ENCODE assay signal across 8 mouse cellular contexts in the genomic region with DNA sequence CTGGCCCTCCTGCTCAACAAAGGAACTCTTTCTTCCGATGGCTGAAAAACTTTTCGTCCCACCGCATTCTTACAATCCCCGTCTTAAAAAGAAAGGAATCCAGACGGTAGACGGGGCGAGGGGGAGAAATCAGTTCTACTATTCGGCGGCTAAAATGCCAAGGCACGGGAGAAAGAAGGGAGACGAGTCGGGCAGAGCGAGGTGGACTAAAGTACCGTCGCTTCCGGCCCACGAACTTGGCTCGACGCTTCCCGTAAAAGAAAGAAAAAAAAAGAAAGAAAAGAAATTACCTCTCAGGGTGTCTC. TPM values are rescaled to one million over a fixed set of nuclear protein-coding genes. Genes with fewer than 3 reads are reported as not detected.
DNase-seq lines count a peak whose midpoint lies in the region; ATAC-seq and TF ChIP-seq lines count a peak whose summit lies in the region.

No protein-coding gene starts in this region.

- H3K9ac ChIP-seq in forebrain, embryonic 14.5 days (ENCODE audit: low read length) = peak overlapping the region; percentile 98
- H3K9ac ChIP-seq in liver, embryonic 16.5 days (ENCODE audit: low read depth, low read length) = peak overlapping the region; percentile 93

- peak overlapping the region; percentile 80 for H3K4me2 ChIP-seq in forebrain, embryonic 14.5 days (ENCODE audit: low read length)
- peak overlapping the region; percentile 95 for H3K4me2 ChIP-seq in liver, embryonic 16.5 days (ENCODE audit: low read depth, low read length)

- ATAC-seq in Patski = peak; percentile 1
- ATAC-seq in forebrain, embryonic 14.5 days = no peak
- ATAC-seq in liver, embryonic 16.5 days (ENCODE audit: low read depth) = peak; percentile 0; the same call in 1 of the 2 replicates
- no peak for ATAC-seq in granulocyte monocyte progenitor cell, adult 5-6 weeks (replicated peaks; ENCODE audit: poor library complexity, severe bottlenecking)

- H3K27ac ChIP-seq in kidney, adult 2 months (ENCODE audit: insufficient read depth, low read depth, low read length) = peak overlapping the region; percentile 99
- H3K27ac ChIP-seq in forebrain, embryonic 14.5 days (ENCODE audit: low read depth, low read length) = peak overlapping the region; percentile 100
- peak overlapping the region; percentile 97 for H3K27ac ChIP-seq in liver, embryonic 16.5 days (ENCODE audit: low read length)

- no peaks in the 10 kb centered on the region for H3K36me3 ChIP-seq in kidney, adult 2 months (ENCODE audit: control insufficient read depth, insufficient read depth, low read length)
- H3K36me3 ChIP-seq in forebrain, embryonic 14.5 days (ENCODE audit: control insufficient read depth, insufficient read depth, low read length) = no peaks in the 10 kb centered on the region
- H3K36me3 ChIP-seq in liver, embryonic 16.5 days (ENCODE audit: control insufficient read depth, insufficient read depth) = no peaks in the 10 kb centered on the region

- H3K4me1 ChIP-seq in kidney, adult 2 months (ENCODE audit: control insufficient read depth, insufficient read depth, low read length) = peaks cover 21% of the 10 kb centered on the region
- peaks cover 28% of the 10 kb centered on the region for H3K4me1 ChIP-seq in forebrain, embryonic 14.5 days (ENCODE audit: control insufficient read depth, insufficient read depth, low read length)
- peaks cover 6% of the 10 kb centered on the region for H3K4me1 ChIP-seq in liver, embryonic 16.5 days (ENCODE audit: control insufficient read depth, low read depth, low read length)

- under 1% methylated on average over 20 of the region's 20 CpGs for WGBS in kidney, adult 2 months
- WGBS in forebrain, embryonic 14.5 days = under 1% methylated on average over 17 of the region's 20 CpGs
- under 1% methylated on average over 20 of the region's 20 CpGs for WGBS in liver, embryonic 16.5 days (ENCODE audit: insufficient replicate concordance)

- TF ChIP-seq POLR2A in kidney, adult 2 months (IDR thresholded peaks at IDR 0.05; ENCODE audit: low read depth, low read length) = no peak

- in situ Hi-C loops in Patski (cut with MboI; ENCODE audit: low pct_unique_long_range_greater_than_20kb) = loop anchor here (10.0 kb wide), 1 partner anchor 125 kb away; no protein-coding TSS in a partner anchor

- no peaks in the 10 kb centered on the region for H3K27me3 ChIP-seq in kidney, adult 2 months (replicated peaks; ENCODE audit: control insufficient read depth, insufficient read depth, low read length)
- H3K27me3 ChIP-seq in Patski = no peaks in the 10 kb centered on the region
- H3K27me3 ChIP-seq in forebrain, embryonic 14.5 days (replicated peaks; ENCODE audit: control insufficient read depth, insufficient read depth, low read length) = 0 out of 2 replicates have a peak, but pooled peaks cover 4% of the 10 kb centered on the region
- peaks cover 15% of the 10 kb centered on the region for H3K27me3 ChIP-seq in liver, embryonic 16.5 days (ENCODE audit: control insufficient read depth, insufficient read depth, low read depth, low read length)

- CTCF ChIA-PET in Patski (lab: Charles Lee) = interaction anchor here (2.2 kb wide), 1 partner anchor 115 kb away, joined by 7 read pairs; no protein-coding TSS in a partner anchor

- peak overlapping the region; percentile 82 for H3K4me3 ChIP-seq in kidney, adult 2 months (ENCODE audit: insufficient read depth, low read depth, low read length)
- H3K4me3 ChIP-seq in forebrain, embryonic 14.5 days (ENCODE audit: low read depth, low read length) = peak overlapping the region; percentile 90
- peak overlapping the region; percentile 92 for H3K4me3 ChIP-seq in liver, embryonic 16.5 days (ENCODE audit: low read depth, low read length)

- no peaks in the 10 kb centered on the region for H3K9me3 ChIP-seq in forebrain, embryonic 14.5 days (replicated peaks; ENCODE audit: control insufficient read depth, low read length)
- H3K9me3 ChIP-seq in liver, embryonic 16.5 days (replicated peaks; ENCODE audit: control insufficient read depth, low read length) = no peaks in the 10 kb centered on the region

- POLR2A ChIA-PET in Patski (lab: Charles Lee) = interaction anchor here (0.9 to 2.6 kb wide), 6 partner anchors 66 to 130 kb away, joined by 3 to 6 read pairs (median 4); no protein-coding TSS in a partner anchor

- TF ChIP-seq CTCF in kidney, adult 2 months (conservative IDR thresholded peaks at IDR 0.05; ENCODE audit: insufficient read depth, insufficient read length, low read depth, low read length) = no peak
- TF ChIP-seq CTCF in Patski (IDR thresholded peaks at IDR 0.05) = no peak

- DNase-seq in kidney, adult 2 months = no peak
- DNase-seq in kidney, adult 8-10 months = no peak
- no peak for DNase-seq in Patski (ENCODE audit: low read depth, low spot score)
- DNase-seq in forebrain, embryonic 14.5 days (ENCODE audit: low spot score) = peak; percentile 47
- no peak for DNase-seq in right cerebral cortex, adult 18-20 months
- no peak for DNase-seq in lung, postnatal 14 days

RNA-seq across cellular contexts. Expression of a gene that starts 0.4 kb away (rescaled TPM):
- polyA plus RNA-seq in kidney, adult 2 months (2012; rRNA removed) = 15.7 and 18.9 TPM in 2 replicates
- 99.6 TPM for polyA plus RNA-seq in Patski (2021)
- 16.5 and 18.9 TPM in 2 replicates for polyA plus RNA-seq in forebrain, embryonic 14.5 days (2014; fragmentation: Nextera tagmentation; extraction: Ambion mirVana)
- polyA plus RNA-seq in liver, embryonic 16.5 days (2015; fragmentation: Nextera tagmentation; extraction: Ambion mirVana) = 4.9 and 5.2 TPM in 2 replicates
- total RNA-seq in granulocyte monocyte progenitor cell, adult 5-6 weeks (2014; fragmentation: Nextera tagmentation) = 63.9 and 67.0 TPM in 2 replicates
- total RNA-seq in granulocyte monocyte progenitor cell, adult 5-6 weeks (2017) = 83.1 and 89.0 TPM in 2 replicates

Comparison
In these comparisons a context has a peak if more than half of its experiments do, and no peak if none do; other contexts are left out.
1. ATAC-seq: peak in Patski (single experiment) and liver, embryonic 16.5 days (single experiment); none in forebrain, embryonic 14.5 days (single experiment) and granulocyte monocyte progenitor cell, adult 5-6 weeks (single experiment).
2. Peak in every context shown above with its lines, with median percentiles within 50 percentile points of each other: H3K27ac ChIP-seq and H3K4me3 ChIP-seq.